Mouse (Mus musculus) small intestine, adult 2 months (tissue): Measurements from ENCODE around the gene Spns2.

ENCODE experiments used
- CTCF ChIP-seq: fragments of 200-500 bp; IDR thresholded peaks from 2 replicates; pipeline ENCODE4 v1.5.1; 2012; ENCODE audit warnings: low read depth, mild to moderate bottlenecking, control low read depth, inconsistent platforms, low read length, moderate library complexity, mixed read lengths; ENCODE audit not compliant: insufficient replicate concordance, insufficient read length; ENCODE audit errors: extremely low read depth
- POLR2A ChIP-seq: fragments of 200-500 bp; IDR thresholded peaks from 2 replicates; pipeline ENCODE4 v1.6.1; 2012; ENCODE audit warnings: low read depth, mild to moderate bottlenecking, control low read depth, inconsistent platforms, low read length, moderate library complexity

DNA sequence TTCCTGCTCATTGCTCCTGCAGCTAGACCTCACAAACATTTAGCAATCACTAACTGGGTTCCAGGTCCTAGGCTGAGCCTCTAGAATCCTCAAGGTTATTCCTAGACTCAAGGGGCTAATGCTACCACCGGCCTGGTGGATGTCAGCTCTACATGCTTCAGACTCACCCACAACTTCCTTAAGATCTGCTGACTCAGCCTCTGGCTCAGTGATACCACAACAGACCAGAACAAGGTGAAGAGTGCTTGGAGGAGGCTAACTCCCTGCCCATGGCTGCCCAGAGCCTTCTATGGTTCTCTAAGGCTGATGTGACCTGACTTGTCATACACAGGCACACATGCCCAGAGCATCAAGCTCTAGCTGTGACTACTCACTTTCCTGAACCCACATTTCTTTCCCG is 10.2 kb downstream of the Spns2 start:
- TF ChIP-seq CTCF: no peak
- TF ChIP-seq POLR2A: no peak
